ENCODE assay signal across 20 mouse cellular contexts in genomic region chr11:118847986-118848385, GRCm38 (mm10).
DNase-seq lines count a peak whose midpoint lies in the region; ATAC-seq and TF ChIP-seq lines count a peak whose summit lies in the region.
"Had no signal": no experiment of that assay in that cellular context is flagged by ENCODE, and none has a peak within 500 bp of the region (broad histone marks: within the 10 kb centered on the region; RNA-seq: fewer than 3 reads in every experiment).

No protein-coding gene starts in this region.

- no peaks in the 10 kb centered on the region for H3K27me3 ChIP-seq in cerebellum, adult 2 months (ENCODE audit: control insufficient read depth, insufficient read depth, low read length)
- no peaks in the 10 kb centered on the region for H3K27me3 ChIP-seq in hindbrain, embryonic 15.5 days
- no peaks in the 10 kb centered on the region for H3K27me3 ChIP-seq in hindbrain, embryonic 11.5 days (ENCODE audit: control insufficient read depth, insufficient read depth, low read length)
- no peaks in the 10 kb centered on the region for H3K27me3 ChIP-seq in midbrain, postnatal 0 days (ENCODE audit: insufficient read depth, low read length)
- H3K27me3 ChIP-seq: embryonic facial prominence, embryonic 15.5 days; kidney, embryonic 15.5 days had no signal

- H3K4me3 ChIP-seq in cerebellum, adult 2 months (replicated peaks; ENCODE audit: insufficient read depth, low read depth, low read length), result no peak overlapping the region
- no peak overlapping the region for H3K4me3 ChIP-seq in hindbrain, embryonic 15.5 days
- H3K4me3 ChIP-seq in hindbrain, embryonic 11.5 days (ENCODE audit: low read depth, low read length), result no peak overlapping the region
- no peak overlapping the region for H3K4me3 ChIP-seq in cortical plate, adult 2 months (ENCODE audit: insufficient read depth, low read length)
- no peak overlapping the region for H3K4me3 ChIP-seq in midbrain, postnatal 0 days (ENCODE audit: low read depth, low read length)
- H3K4me3 ChIP-seq: embryonic facial prominence, embryonic 15.5 days; heart, embryonic 15.5 days; kidney, embryonic 15.5 days had no signal

- no peaks in the 10 kb centered on the region for H3K9me3 ChIP-seq in hindbrain, embryonic 15.5 days
- H3K9me3 ChIP-seq in hindbrain, embryonic 11.5 days (ENCODE audit: control insufficient read depth, low read length), result no peaks in the 10 kb centered on the region
- H3K9me3 ChIP-seq in midbrain, postnatal 0 days (ENCODE audit: low read length), result no peaks in the 10 kb centered on the region
- H3K9me3 ChIP-seq: embryonic facial prominence, embryonic 15.5 days; heart, embryonic 15.5 days; kidney, embryonic 15.5 days had no signal

- no peak overlapping the region for H3K4me2 ChIP-seq in hindbrain, embryonic 15.5 days
- no peak overlapping the region for H3K4me2 ChIP-seq in hindbrain, embryonic 11.5 days (replicated peaks; ENCODE audit: low read depth, low read length)
- H3K4me2 ChIP-seq in midbrain, postnatal 0 days (ENCODE audit: low read depth, low read length, poor library complexity, severe bottlenecking), result no peak overlapping the region
- H3K4me2 ChIP-seq: embryonic facial prominence, embryonic 15.5 days; heart, embryonic 15.5 days; kidney, embryonic 15.5 days had no signal

- ATAC-seq in hindbrain, embryonic 15.5 days (ENCODE audit: low FRiP score, low read depth), result no peak
- ATAC-seq in hindbrain, embryonic 11.5 days (ENCODE audit: low FRiP score), result no peak
- no peak for ATAC-seq in midbrain, postnatal 0 days (ENCODE audit: low FRiP score)
- ATAC-seq: intestine, postnatal 0 days had no signal

- H3K4me1 ChIP-seq in cerebellum, adult 2 months (ENCODE audit: control insufficient read depth, insufficient read depth, low read length), result peaks cover 87% of the 10 kb centered on the region
- peaks cover 15% of the 10 kb centered on the region for H3K4me1 ChIP-seq in hindbrain, embryonic 15.5 days (replicated peaks)
- no peaks in the 10 kb centered on the region for H3K4me1 ChIP-seq in hindbrain, embryonic 11.5 days (replicated peaks; ENCODE audit: control insufficient read depth, insufficient read depth, low read length)
- H3K4me1 ChIP-seq in cortical plate, adult 2 months (ENCODE audit: control insufficient read depth, insufficient read depth, low read length), result peaks cover 20% of the 10 kb centered on the region
- peaks cover 4% of the 10 kb centered on the region; the same call in 1 of the 2 replicates for H3K4me1 ChIP-seq in midbrain, postnatal 0 days (ENCODE audit: insufficient read depth, low read length)
- H3K4me1 ChIP-seq: embryonic facial prominence, embryonic 15.5 days; heart, embryonic 15.5 days; kidney, embryonic 15.5 days had no signal

- DNase-seq in cerebellum, adult 2 months, result no peak
- no peak for DNase-seq in cerebellum, postnatal 25 days
- DNase-seq in hindbrain, embryonic 11.5 days (ENCODE audit: low spot score), result no peak
- DNase-seq in midbrain, postnatal 0 days (ENCODE audit: low spot score), result no peak
- no peak for DNase-seq in urinary bladder, postnatal 14 days (ENCODE audit: low spot score)
- DNase-seq in right cerebral cortex, postnatal 4 days, result no peak
- DNase-seq: adrenal gland, adult 2 months; cerebellum, postnatal 10 days; gastrocnemius, postnatal 36 days; kidney, postnatal 4 days; layer of hippocampus, postnatal 36 days; liver; lung, postnatal 10 days had no signal

- H3K27ac ChIP-seq in cerebellum, adult 2 months (ENCODE audit: insufficient read depth, low read length), result peak overlapping the region; percentile 78
- H3K27ac ChIP-seq in hindbrain, embryonic 15.5 days (replicated peaks), result 0 out of 2 replicates have a peak overlapping the region, but pooled peaks have one; percentile 5
- H3K27ac ChIP-seq in hindbrain, embryonic 11.5 days (ENCODE audit: low read depth, low read length), result no peak overlapping the region
- peak overlapping the region; percentile 49; the same call in 1 of the 2 replicates for H3K27ac ChIP-seq in cortical plate, adult 2 months (ENCODE audit: insufficient read depth, low read length)
- peak overlapping the region; percentile 43; the same call in 1 of the 2 replicates for H3K27ac ChIP-seq in midbrain, postnatal 0 days (ENCODE audit: low read depth, low read length)
- H3K27ac ChIP-seq: embryonic facial prominence, embryonic 15.5 days; heart, embryonic 15.5 days; kidney, embryonic 15.5 days; stomach, postnatal 0 days had no signal

- no peak overlapping the region for H3K9ac ChIP-seq in hindbrain, embryonic 15.5 days
- no peak overlapping the region for H3K9ac ChIP-seq in hindbrain, embryonic 11.5 days (ENCODE audit: low read depth, low read length)
- no peak overlapping the region for H3K9ac ChIP-seq in midbrain, postnatal 0 days (replicated peaks; ENCODE audit: low read length, poor library complexity, severe bottlenecking)
- H3K9ac ChIP-seq: embryonic facial prominence, embryonic 15.5 days; heart, embryonic 15.5 days; kidney, embryonic 15.5 days had no signal

- no peaks in the 10 kb centered on the region for H3K36me3 ChIP-seq in hindbrain, embryonic 15.5 days
- H3K36me3 ChIP-seq in hindbrain, embryonic 11.5 days (ENCODE audit: control insufficient read depth, insufficient read depth, low read length), result no peaks in the 10 kb centered on the region
- no peaks in the 10 kb centered on the region; the same call in 1 of the 2 replicates for H3K36me3 ChIP-seq in midbrain, postnatal 0 days (ENCODE audit: insufficient read depth, low read length)
- H3K36me3 ChIP-seq: embryonic facial prominence, embryonic 15.5 days; heart, embryonic 15.5 days; kidney, embryonic 15.5 days had no signal

- 44% methylated on average over 7 of the region's 7 CpGs for WGBS in cerebellum, adult 2 months
- WGBS in hindbrain, embryonic 15.5 days, result 62% methylated on average over 7 of the region's 7 CpGs
- WGBS in hindbrain, embryonic 11.5 days, result 93% methylated on average over 7 of the region's 7 CpGs
- WGBS in midbrain, postnatal 0 days, result 72% methylated on average over 7 of the region's 7 CpGs

- no peak for TF ChIP-seq CTCF in cerebellum, adult 2 months (IDR thresholded peaks at IDR 0.05; ENCODE audit: borderline replicate concordance, insufficient read depth, low read depth, low read length)
- TF ChIP-seq CTCF in cortical plate, adult 2 months (IDR thresholded peaks at IDR 0.05; ENCODE audit: extremely low read depth, insufficient read depth, low read length), result no peak
- no peak for TF ChIP-seq CTCF in midbrain, postnatal 0 days (IDR thresholded peaks at IDR 0.05)

- TF ChIP-seq POLR2A in cerebellum, adult 2 months (IDR thresholded peaks at IDR 0.05; ENCODE audit: borderline replicate concordance, insufficient read depth, low read length), result no peak
- TF ChIP-seq POLR2A in cortical plate, adult 2 months (IDR thresholded peaks at IDR 0.05; ENCODE audit: extremely low read depth, insufficient read depth, low read length), result no peak
